Mouse (Mus musculus) ES-E14 (cell line): ENCODE measurements around the gene Fam189a2. TPM values are rescaled to one million over a fixed set of nuclear protein-coding genes. Genes with fewer than 3 reads are reported as not detected.

Source experiments
- DNase-seq: peaks from one replicate; pipeline ENCODE4 v3.0.0-alpha.2; 2013; ENCODE audit warnings: low read depth, low spot score
- H3K27ac ChIP-seq: 2 replicates; pipeline ENCODE4 v1.5.1; 2012; ENCODE audit warnings: low read depth, mild to moderate bottlenecking, low read length, moderate library complexity, mixed read lengths; ENCODE audit not compliant: poor library complexity, insufficient read depth, severe bottlenecking
- H3K36me3 ChIP-seq: 2 replicates; pipeline ENCODE4 v1.6.1; 2012; ENCODE audit warnings: mild to moderate bottlenecking, low read length, moderate library complexity, mixed read lengths; ENCODE audit not compliant: control insufficient read depth, poor library complexity, insufficient read depth, severe bottlenecking
- H3K4me1 ChIP-seq, 2 experiments: fragments of 150-350 bp in 1 of 2; sonication (generic) in 1 of 2; 2 replicates each; pipeline ENCODE4 v1.6.1; 2012; ENCODE audit warnings: low read length in 2 of 2, mild to moderate bottlenecking in 1 of 2, mixed read lengths in 1 of 2; ENCODE audit not compliant: control insufficient read depth in 2 of 2, insufficient read depth in 2 of 2, poor library complexity in 1 of 2
- H3K4me3 ChIP-seq, 2 experiments: fragments of 150-350 bp in 1 of 2; sonication (generic) in 1 of 2; 2 replicates each; pipeline ENCODE4 v1.5.1; 2012; ENCODE audit warnings: low read length in 2 of 2, low read depth in 1 of 2, mild to moderate bottlenecking in 1 of 2, mixed read lengths in 1 of 2; ENCODE audit not compliant: insufficient read depth in 1 of 2, poor library complexity in 1 of 2, severe bottlenecking in 1 of 2
- H3K9ac ChIP-seq: 2 replicates; pipeline ENCODE4 v1.6.1; 2012; ENCODE audit warnings: low read depth, mild to moderate bottlenecking, low read length, mixed read lengths; ENCODE audit not compliant: poor library complexity, insufficient read depth, severe bottlenecking
- H3K9me3 ChIP-seq: fragments of 150-350 bp; sonication (generic); 2 replicates; pipeline ENCODE4 v1.6.1; 2012; ENCODE audit warnings: low read depth, mild to moderate bottlenecking, low read length; ENCODE audit not compliant: control insufficient read depth, insufficient read depth
- CHD2 ChIP-seq: IDR thresholded peaks from 2 replicates; pipeline ENCODE4 v1.6.1; 2014; ENCODE audit warnings: mild to moderate bottlenecking, low read depth, low read length, inconsistent platforms
- HCFC1 ChIP-seq: IDR thresholded peaks from 2 replicates; pipeline ENCODE4 v1.6.1; 2012; ENCODE audit warnings: low read length, inconsistent platforms, borderline replicate concordance; ENCODE audit not compliant: insufficient read depth
- MAFK ChIP-seq: IDR thresholded peaks from 2 replicates; pipeline ENCODE4 v1.6.1; 2014; ENCODE audit warnings: mild to moderate bottlenecking, low read depth, low read length, inconsistent platforms; ENCODE audit not compliant: insufficient read depth
- ZC3H11A ChIP-seq: IDR thresholded peaks from 2 replicates; pipeline ENCODE4 v1.6.1; 2012; ENCODE audit warnings: low read depth, mild to moderate bottlenecking, inconsistent platforms, low read length, borderline replicate concordance
- ZNF384 ChIP-seq: IDR thresholded peaks from 2 replicates; pipeline ENCODE4 v1.6.1; 2012; ENCODE audit warnings: low read depth, low read length, inconsistent platforms
- in situ Hi-C, 2 experiments: fragments of 600-800 bp; cut with MboI; formaldehyde crosslinking; loops; one replicate each; pipeline ENCODE4 v1.15.1; 2025; ENCODE audit warnings: low sequenced_read_pairs in 2 of 2, inconsistent platforms in 1 of 2; ENCODE audit not compliant: unreplicated experiment in 2 of 2
- total RNA-seq: library from RNA; depleted of rRNA; stranded (reverse); fragments of 300-350 nt; gene quantifications from 2 replicates; pipeline ENCODE4 v1.2.3, GENCODE M21; 2012

The Fam189a2 gene
- total RNA-seq, 1 experiment: 1.6 TPM

GRCm38 (mm10) chr19:24064348-24064895 is 33.6 kb upstream of the Fam189a2 start:
- TF ChIP-seq ZNF384 (no peak), ZC3H11A (no peak), MAFK (no peak), CHD2 (no peak), HCFC1 (no peak)
- in situ Hi-C loops: no loop called here

GRCm38 (mm10) chr19:24063585-24063984 is 32.8 kb upstream of the Fam189a2 start:
- Histone ChIP-seq H3K4me1 (peaks cover 0 to 9% of the 10 kb centered on the region in 2 experiments; a peak in 2 of 4 replicates), H3K36me3 (no peaks in the 10 kb centered on the region), H3K27ac (no peak overlapping the region), H3K4me3 (no peak overlapping the region), H3K9ac (no peak overlapping the region), H3K9me3 (no peaks in the 10 kb centered on the region)
- in situ Hi-C loops: no loop called here
- no peak for DNase-seq
- TF ChIP-seq ZC3H11A: no peak
- no peak for TF ChIP-seq MAFK
- no peak for TF ChIP-seq HCFC1
- TF ChIP-seq CHD2: no peak
- TF ChIP-seq ZNF384: no peak

More at GRCm38 (mm10) chr19:24064348-24064895, 33.6 kb upstream of the Fam189a2 start:
- Histone ChIP-seq H3K9ac (no peak overlapping the region), H3K9me3 (no peaks in the 10 kb centered on the region), H3K36me3 (no peaks in the 10 kb centered on the region), H3K4me3 (no peak overlapping the region), H3K4me1 (peaks cover 0 to 9% of the 10 kb centered on the region in 2 experiments; a peak in 2 of 4 replicates), H3K27ac (no peak overlapping the region)
- peak; percentile 37 for DNase-seq

- no peak overlapping the region for H3K27ac ChIP-seq
- in situ Hi-C loops: no loop called here
- TF ChIP-seq ZC3H11A: no peak
- TF ChIP-seq CHD2: no peak
- no peak for TF ChIP-seq MAFK
- no peak for TF ChIP-seq HCFC1
- TF ChIP-seq ZNF384: no peak
- H3K9ac ChIP-seq: no peak overlapping the region
- no peaks in the 10 kb centered on the region for H3K9me3 ChIP-seq
- H3K36me3 ChIP-seq: no peaks in the 10 kb centered on the region
- H3K4me3 ChIP-seq: no peak overlapping the region
- H3K4me1 ChIP-seq: peaks cover 0 to 3% of the 10 kb centered on the region in 2 experiments; a peak in 1 of 4 replicates
- no peak for DNase-seq
Observed at GRCm38 (mm10) chr19:24058851-24059250, 28.0 kb upstream of the Fam189a2 start.

- Histone ChIP-seq H3K9ac (no peak overlapping the region), H3K36me3 (no peaks in the 10 kb centered on the region), H3K9me3 (no peaks in the 10 kb centered on the region), H3K4me3 (no peak overlapping the region), H3K27ac (no peak overlapping the region), H3K4me1 (no peaks in the 10 kb centered on the region)
- no peak for TF ChIP-seq ZC3H11A
- DNase-seq: no peak
- in situ Hi-C loops: no loop called here
Observed at GRCm38 (mm10) chr19:24058021-24058420, 27.2 kb upstream of the Fam189a2 start.

- Histone ChIP-seq H3K36me3 (no peaks in the 10 kb centered on the region), H3K27ac (no peak overlapping the region), H3K4me3 (no peak overlapping the region), H3K4me1 (no peaks in the 10 kb centered on the region), H3K9ac (no peak overlapping the region), H3K9me3 (no peaks in the 10 kb centered on the region)
- no peak for TF ChIP-seq ZC3H11A
- TF ChIP-seq HCFC1: no peak
- TF ChIP-seq ZNF384: no peak
- TF ChIP-seq CHD2: no peak
- TF ChIP-seq MAFK: no peak
- in situ Hi-C loops: no loop called here
- no peak for DNase-seq
Observed at GRCm38 (mm10) chr19:24056880-24057279, 26.1 kb upstream of the Fam189a2 start.
